Mouse (Mus musculus): ENCODE measurements at regions not wholly inside any gene's neighbourhood (a gene's known extent, or its start where the extent isn't known, plus 50 kb on each side); places are given as distances from the start of the nearest gene placed in this dataset.
A peak's percentile ranks its signal among the peaks of the same experiment; 100 is the strongest.

DNA sequence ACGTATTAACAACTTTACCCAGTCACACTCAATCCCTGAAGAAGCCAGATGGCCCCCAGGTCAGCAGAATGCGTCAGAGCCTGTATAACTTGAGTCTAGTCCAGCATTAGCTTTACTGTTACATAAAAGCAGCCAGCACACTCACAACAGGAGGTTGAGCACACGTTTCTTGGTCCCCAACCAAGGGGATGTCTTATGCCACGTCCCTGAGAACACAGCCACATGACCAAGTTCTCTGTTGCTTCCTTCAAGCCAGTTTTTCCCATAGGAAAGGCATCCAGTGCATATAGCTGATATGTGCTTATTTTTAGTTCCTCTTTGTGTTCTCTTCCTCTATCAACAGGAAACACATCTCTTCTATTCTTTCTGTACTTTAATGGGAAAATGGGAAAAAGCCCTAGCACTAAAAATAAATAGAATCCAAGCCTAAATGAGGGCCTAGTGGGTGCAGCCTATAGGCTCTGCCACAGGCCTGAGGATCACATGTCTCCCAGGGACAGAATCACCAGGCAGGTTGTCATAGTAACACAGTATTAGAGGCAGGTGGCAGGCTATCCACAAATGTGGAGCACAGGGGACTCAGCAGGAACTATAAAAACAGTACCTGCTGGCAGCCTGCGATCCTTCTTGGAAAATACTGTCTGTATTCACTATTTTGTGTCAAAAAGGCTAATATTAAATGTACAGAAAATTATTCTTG, 160.1 kb downstream of the Tmem17 start:
- WGBS, result 54% methylated on average over 5 of the region's 5 CpGs

GRCm38 (mm10) chr11:22675047-22675446, 163.2 kb downstream of the Tmem17 start:
- no peak for DNase-seq (ENCODE audit: low read depth, low spot score)
- 60% methylated on average over 3 of the region's 3 CpGs for WGBS

More for the DNA sequence above, 160.1 kb downstream of the Tmem17 start:
- DNase-seq (ENCODE audit: low read depth, low spot score), result no peak

DNA sequence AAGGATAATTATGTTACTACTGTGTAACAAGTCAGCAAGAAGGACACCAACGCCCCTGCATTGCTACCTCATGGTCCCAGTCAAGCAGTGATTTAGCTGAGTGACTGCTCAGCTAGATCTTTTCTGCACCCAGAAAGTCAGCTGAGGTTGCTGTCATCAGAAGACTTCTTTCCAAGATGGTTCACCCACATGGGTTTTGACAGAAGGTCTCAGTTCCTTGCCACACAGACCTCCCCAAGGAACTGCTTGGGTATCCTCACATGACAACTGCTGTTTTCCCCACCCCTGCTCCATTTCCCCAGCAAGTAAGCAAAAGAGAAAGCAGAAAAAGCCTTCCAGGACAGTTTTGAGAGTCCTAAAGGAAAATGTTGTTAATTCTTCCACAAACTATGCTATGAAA, 163.9 kb downstream of the Tmem17 start:
- WGBS, result 76% methylated on average over 1 of the region's 1 CpGs
- DNase-seq (ENCODE audit: low read depth, low spot score), result no peak

DNA sequence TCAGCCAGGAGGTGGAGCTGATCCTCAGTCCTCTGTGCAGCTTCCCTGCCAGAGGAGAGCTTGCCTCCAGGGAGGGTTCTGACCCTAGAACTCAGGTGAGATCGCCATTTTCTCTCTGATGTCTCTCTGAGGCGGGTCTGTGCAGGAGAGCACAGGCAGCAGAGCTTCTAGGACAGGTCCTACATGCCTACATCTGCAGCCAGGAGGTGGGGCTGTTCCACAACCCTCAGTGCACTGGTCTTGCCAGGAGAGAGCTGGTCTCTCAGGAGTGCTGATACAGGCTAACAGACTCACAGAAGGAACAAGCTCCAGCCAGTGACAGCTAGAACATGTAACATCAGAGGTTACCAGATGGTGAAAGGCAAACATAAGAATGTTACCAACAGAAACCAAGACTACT, 165.4 kb downstream of the Tmem17 start:
- DNase-seq (ENCODE audit: low read depth, low spot score), result peak; percentile 18
- WGBS, result 18% methylated on average over 2 of the region's 2 CpGs

GRCm38 (mm10) chr11:22684576-22684975, 172.7 kb downstream of the Tmem17 start:
- DNase-seq (ENCODE audit: low read depth, low spot score), result no peak
- WGBS, result 87% methylated on average over 4 of the region's 4 CpGs

DNA sequence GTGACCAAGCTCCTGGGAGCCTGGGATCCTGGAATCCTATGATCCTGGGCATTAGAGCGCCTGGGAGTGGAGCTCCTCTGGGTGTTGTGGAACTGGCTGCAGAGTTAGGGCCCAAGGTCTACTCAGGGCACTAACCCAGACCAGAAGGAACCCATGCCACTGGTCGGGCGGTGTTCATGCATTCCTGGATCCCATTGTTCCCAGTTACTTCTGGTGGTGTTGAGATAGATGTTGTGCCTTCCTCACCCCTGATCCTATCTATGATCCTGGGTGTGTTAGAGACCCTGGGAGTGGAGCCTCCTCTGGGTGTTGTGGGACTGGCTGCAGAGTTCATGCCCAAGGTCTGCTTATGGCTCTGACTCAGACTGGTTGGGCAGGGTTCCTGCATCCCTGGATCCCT, 169.9 kb downstream of the B3gnt2 start:
- 95% methylated on average over 3 of the region's 3 CpGs for WGBS
- no peak for DNase-seq (ENCODE audit: low read depth, low spot score)

- no peak for DNase-seq (ENCODE audit: low read depth, low spot score)
- WGBS, result 71% methylated on average over 5 of the region's 5 CpGs
These were observed 168.4 kb downstream of the B3gnt2 start for GRCm38 (mm10) chr11:22692281-22692857.

DNA sequence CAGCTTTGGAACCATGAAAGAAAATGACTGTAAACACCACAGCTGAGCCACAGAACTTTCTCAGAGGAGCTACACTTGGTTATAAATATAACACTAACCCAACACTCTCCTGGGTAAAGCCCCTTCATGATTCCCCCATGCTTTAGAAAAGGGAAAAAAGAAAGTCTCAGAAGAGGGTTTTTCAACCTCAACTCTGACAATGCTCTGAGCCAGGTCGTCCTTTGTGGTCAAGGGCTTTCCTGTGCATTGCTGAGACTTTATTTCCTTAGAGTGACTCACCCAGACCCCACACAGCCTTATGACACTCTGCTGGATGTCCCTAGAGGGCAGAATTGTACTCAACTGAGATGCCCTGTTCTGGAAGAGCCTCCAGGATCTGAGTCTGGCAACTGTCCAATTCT, 167.8 kb downstream of the B3gnt2 start:
- DNase-seq (ENCODE audit: low read depth, low spot score), result no peak
- 16% methylated on average over 1 of the region's 1 CpGs for WGBS

DNA sequence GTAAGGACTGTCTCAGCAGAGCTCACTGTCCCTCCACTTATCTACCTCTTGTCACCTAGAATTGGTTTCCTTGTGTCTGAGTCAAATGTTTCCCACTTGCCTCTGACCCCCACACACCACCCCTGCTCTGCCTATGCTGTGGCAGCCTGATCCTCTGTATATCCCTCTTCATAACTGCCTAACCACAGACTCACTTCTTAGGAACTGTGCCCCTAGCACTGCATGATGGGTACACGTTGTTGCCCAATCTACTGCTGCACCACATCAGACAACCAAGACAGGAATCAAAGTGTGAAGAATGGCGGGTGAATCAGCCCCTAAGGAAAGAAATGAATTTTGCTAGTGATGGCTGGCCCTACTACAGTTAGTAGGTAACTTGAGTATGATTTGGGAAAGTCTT, 167.4 kb downstream of the B3gnt2 start:
- DNase-seq (ENCODE audit: low read depth, low spot score), result no peak
- 89% methylated on average over 2 of the region's 2 CpGs for WGBS

GRCm38 (mm10) chr11:22693984-22694383, 166.8 kb downstream of the B3gnt2 start:
- DNase-seq (ENCODE audit: low read depth, low spot score), result no peak
- 76% methylated on average over 2 of the region's 2 CpGs for WGBS

DNA sequence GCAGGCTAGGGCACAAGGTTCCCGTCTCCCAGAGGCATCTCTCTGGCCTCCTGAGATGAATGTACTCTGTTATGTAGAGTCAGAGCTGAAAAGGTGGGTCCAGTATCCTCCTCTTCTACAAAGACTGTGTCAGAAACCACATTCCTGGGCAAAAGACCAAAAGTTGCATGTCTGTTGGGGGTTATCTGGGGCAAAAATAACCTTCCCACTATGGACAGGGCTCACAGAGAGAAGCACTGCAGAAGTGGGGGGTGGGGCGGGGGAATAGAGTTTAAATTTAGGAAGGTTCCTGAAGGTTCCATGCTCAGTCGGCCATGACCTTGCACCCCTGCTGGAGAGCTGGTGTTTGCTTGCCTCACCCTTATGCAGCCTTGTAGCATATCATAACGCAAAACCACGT, 165.9 kb downstream of the B3gnt2 start:
- WGBS, result 57% methylated on average over 5 of the region's 5 CpGs
- DNase-seq (ENCODE audit: low read depth, low spot score), result no peak

- WGBS, result 97% methylated on average over 1 of the region's 1 CpGs
- no peak for DNase-seq (ENCODE audit: low read depth, low spot score)
These were observed 165.5 kb downstream of the B3gnt2 start for GRCm38 (mm10) chr11:22695237-22695636.

- DNase-seq (ENCODE audit: low read depth, low spot score), result no peak
- WGBS, result 59% methylated on average over 5 of the region's 5 CpGs
These were observed 162.5 kb downstream of the B3gnt2 start for GRCm38 (mm10) chr11:22698057-22698941.

- DNase-seq (ENCODE audit: low read depth, low spot score), result no peak
- WGBS, result 92% methylated on average over 3 of the region's 3 CpGs
These were observed 154.7 kb downstream of the B3gnt2 start for GRCm38 (mm10) chr11:22706082-22706481.

Measured in large intestine, adult 2 months (tissue).